ENCODE assay signal across 35 mouse cellular contexts in genomic region chr9:80491591-80491990, GRCm38 (mm10). TPM values are rescaled to one million over a fixed set of nuclear protein-coding genes. Genes with fewer than 3 reads are reported as not detected.
DNase-seq lines count a peak whose midpoint lies in the region; ATAC-seq and TF ChIP-seq lines count a peak whose summit lies in the region.
"Had no signal": no experiment of that assay in that cellular context is flagged by ENCODE, and none has a peak within 500 bp of the region (broad histone marks: within the 10 kb centered on the region; RNA-seq: fewer than 3 reads in every experiment).

No protein-coding gene starts in this region.

- H3K27me3 ChIP-seq in forebrain, embryonic 14.5 days (replicated peaks; ENCODE audit: control insufficient read depth, insufficient read depth, low read length), result no peaks in the 10 kb centered on the region
- H3K27me3 ChIP-seq in forebrain, embryonic 10.5 days (ENCODE audit: poor library complexity, severe bottlenecking), result no peaks in the 10 kb centered on the region
- H3K27me3 ChIP-seq in neural tube, embryonic 11.5 days (ENCODE audit: control insufficient read depth, insufficient read depth, low read length), result no peaks in the 10 kb centered on the region
- no peaks in the 10 kb centered on the region for H3K27me3 ChIP-seq in neural tube, embryonic 15.5 days (replicated peaks)
- H3K27me3 ChIP-seq in midbrain, embryonic 15.5 days (replicated peaks), result no peaks in the 10 kb centered on the region
- H3K27me3 ChIP-seq in cerebellum, adult 2 months (ENCODE audit: control insufficient read depth, insufficient read depth, low read length), result no peaks in the 10 kb centered on the region
- H3K27me3 ChIP-seq: forebrain, embryonic 15.5 days; heart, embryonic 12.5 days; hindbrain, embryonic 15.5 days; intestine, embryonic 15.5 days; liver, embryonic 13.5 days; megakaryocyte, embryonic 14.5 days; neural tube, embryonic 12.5 days; Patski; stomach, embryonic 15.5 days had no signal

- H3K4me3 ChIP-seq in forebrain, embryonic 14.5 days (ENCODE audit: low read depth, low read length), result no peak overlapping the region
- H3K4me3 ChIP-seq in forebrain, embryonic 10.5 days, result no peak overlapping the region
- H3K4me3 ChIP-seq in neural tube, embryonic 11.5 days (ENCODE audit: low read depth, low read length), result no peak overlapping the region
- no peak overlapping the region for H3K4me3 ChIP-seq in neural tube, embryonic 15.5 days (replicated peaks)
- no peak overlapping the region for H3K4me3 ChIP-seq in midbrain, embryonic 15.5 days
- no peak overlapping the region for H3K4me3 ChIP-seq in cerebellum, adult 2 months (replicated peaks; ENCODE audit: insufficient read depth, low read depth, low read length)
- H3K4me3 ChIP-seq: forebrain, embryonic 15.5 days; gastrocnemius, adult 2 months; heart, adult 2 months; heart, embryonic 12.5 days; hindbrain, embryonic 15.5 days; intestine, embryonic 15.5 days; liver, embryonic 13.5 days; megakaryocyte, embryonic 14.5 days; neural tube, embryonic 12.5 days; stomach, embryonic 15.5 days had no signal

- peak; percentile 5 for DNase-seq in forebrain, embryonic 14.5 days (ENCODE audit: low spot score)
- no peak for DNase-seq in forebrain, embryonic 10.5 days (ENCODE audit: extremely low spot score, low spot score)
- DNase-seq in neural tube, embryonic 11.5 days (ENCODE audit: low spot score), result peak; percentile 18
- no peak for DNase-seq in cerebellum, postnatal 14 days
- no peak for DNase-seq in gastrocnemius, postnatal 10 days
- no peak for DNase-seq in cerebellum, adult 2 months
- DNase-seq: adrenal gland, postnatal 10 days; cerebellum, adult 11-12 months; cerebellum, postnatal 25 days; gastrocnemius, adult 2 months; heart, adult 2 months; heart, postnatal 4 days; kidney, adult 2 months; kidney, postnatal 36 days; liver, embryonic 13.5 days; lung, adult 18-20 months; lung, postnatal 4 days; right cerebral cortex, postnatal 25 days; thymus, postnatal 25 days had no signal

- no peak overlapping the region for H3K4me2 ChIP-seq in forebrain, embryonic 14.5 days (ENCODE audit: low read length)
- no peak overlapping the region for H3K4me2 ChIP-seq in neural tube, embryonic 11.5 days (ENCODE audit: low read depth)
- H3K4me2 ChIP-seq in neural tube, embryonic 15.5 days, result no peak overlapping the region
- H3K4me2 ChIP-seq in midbrain, embryonic 15.5 days, result no peak overlapping the region
- H3K4me2 ChIP-seq: forebrain, embryonic 15.5 days; heart, embryonic 12.5 days; hindbrain, embryonic 15.5 days; intestine, embryonic 15.5 days; liver, embryonic 13.5 days; neural tube, embryonic 12.5 days; stomach, embryonic 15.5 days had no signal

- H3K27ac ChIP-seq in forebrain, embryonic 14.5 days (ENCODE audit: low read depth, low read length), result no peak overlapping the region
- no peak overlapping the region for H3K27ac ChIP-seq in forebrain, embryonic 10.5 days
- no peak overlapping the region for H3K27ac ChIP-seq in neural tube, embryonic 11.5 days (ENCODE audit: low read depth, low read length)
- no peak overlapping the region for H3K27ac ChIP-seq in neural tube, embryonic 15.5 days (replicated peaks)
- no peak overlapping the region for H3K27ac ChIP-seq in midbrain, embryonic 15.5 days
- no peak overlapping the region for H3K27ac ChIP-seq in cerebellum, adult 2 months (ENCODE audit: insufficient read depth, low read length)
- H3K27ac ChIP-seq: forebrain, embryonic 15.5 days; gastrocnemius, adult 2 months; heart, adult 2 months; hindbrain, embryonic 15.5 days; intestine, embryonic 15.5 days; liver, embryonic 13.5 days; neural tube, embryonic 12.5 days; stomach, embryonic 15.5 days had no signal

- H3K4me1 ChIP-seq in forebrain, embryonic 14.5 days (ENCODE audit: control insufficient read depth, insufficient read depth, low read length), result no peaks in the 10 kb centered on the region
- no peaks in the 10 kb centered on the region for H3K4me1 ChIP-seq in forebrain, embryonic 10.5 days
- H3K4me1 ChIP-seq in neural tube, embryonic 11.5 days (ENCODE audit: control insufficient read depth, insufficient read depth, low read length), result no peaks in the 10 kb centered on the region
- H3K4me1 ChIP-seq in neural tube, embryonic 15.5 days, result no peaks in the 10 kb centered on the region
- no peaks in the 10 kb centered on the region for H3K4me1 ChIP-seq in midbrain, embryonic 15.5 days
- no peaks in the 10 kb centered on the region for H3K4me1 ChIP-seq in cerebellum, adult 2 months (ENCODE audit: control insufficient read depth, insufficient read depth, low read length)
- H3K4me1 ChIP-seq: forebrain, embryonic 15.5 days; heart, embryonic 12.5 days; hindbrain, embryonic 15.5 days; intestine, embryonic 15.5 days; liver, embryonic 13.5 days; megakaryocyte, embryonic 14.5 days; neural tube, embryonic 12.5 days; stomach, embryonic 15.5 days had no signal

- TF ChIP-seq CTCF in cerebellum, adult 2 months (IDR thresholded peaks at IDR 0.05; ENCODE audit: borderline replicate concordance, insufficient read depth, low read depth, low read length), result no peak

- no peak overlapping the region for H3K9ac ChIP-seq in forebrain, embryonic 14.5 days (ENCODE audit: low read length)
- no peak overlapping the region for H3K9ac ChIP-seq in neural tube, embryonic 11.5 days (ENCODE audit: low read length)
- no peak overlapping the region for H3K9ac ChIP-seq in neural tube, embryonic 15.5 days (replicated peaks)
- H3K9ac ChIP-seq in midbrain, embryonic 15.5 days, result no peak overlapping the region
- H3K9ac ChIP-seq: forebrain, embryonic 15.5 days; heart, embryonic 12.5 days; hindbrain, embryonic 15.5 days; intestine, embryonic 15.5 days; liver, embryonic 13.5 days; neural tube, embryonic 12.5 days; stomach, embryonic 15.5 days had no signal

- H3K36me3 ChIP-seq in forebrain, embryonic 14.5 days (ENCODE audit: control insufficient read depth, insufficient read depth, low read length), result no peaks in the 10 kb centered on the region
- H3K36me3 ChIP-seq in forebrain, embryonic 10.5 days (replicated peaks), result no peaks in the 10 kb centered on the region
- H3K36me3 ChIP-seq in neural tube, embryonic 11.5 days (ENCODE audit: control insufficient read depth, insufficient read depth, low read length), result no peaks in the 10 kb centered on the region
- no peaks in the 10 kb centered on the region for H3K36me3 ChIP-seq in neural tube, embryonic 15.5 days
- H3K36me3 ChIP-seq in midbrain, embryonic 15.5 days (replicated peaks), result no peaks in the 10 kb centered on the region
- H3K36me3 ChIP-seq: forebrain, embryonic 15.5 days; heart, embryonic 12.5 days; hindbrain, embryonic 15.5 days; intestine, embryonic 15.5 days; liver, embryonic 13.5 days; neural tube, embryonic 12.5 days; stomach, embryonic 15.5 days had no signal

- TF ChIP-seq POLR2A in cerebellum, adult 2 months (IDR thresholded peaks at IDR 0.05; ENCODE audit: borderline replicate concordance, insufficient read depth, low read length), result no peak

- no peak for ATAC-seq in forebrain, embryonic 14.5 days
- no peak for ATAC-seq in neural tube, embryonic 11.5 days (ENCODE audit: insufficient read depth, low FRiP score, low TSS enrichment)
- no peak for ATAC-seq in neural tube, embryonic 15.5 days (ENCODE audit: low FRiP score)
- peak; percentile 80; the same call in 1 of the 2 replicates for ATAC-seq in midbrain, embryonic 15.5 days (replicated peaks)
- ATAC-seq: forebrain, embryonic 15.5 days; intestine, embryonic 15.5 days; lung, postnatal 0 days; Patski had no signal

- 81% methylated on average over 4 of the region's 4 CpGs for WGBS in forebrain, embryonic 14.5 days
- 80% methylated on average over 4 of the region's 4 CpGs for WGBS in forebrain, embryonic 10.5 days
- WGBS in neural tube, embryonic 11.5 days, result 73% methylated on average over 4 of the region's 4 CpGs
- WGBS in neural tube, embryonic 15.5 days, result 63% methylated on average over 4 of the region's 4 CpGs
- 59% methylated on average over 4 of the region's 4 CpGs for WGBS in midbrain, embryonic 15.5 days
- 62% methylated on average over 4 of the region's 4 CpGs for WGBS in cerebellum, adult 2 months

- no peaks in the 10 kb centered on the region for H3K9me3 ChIP-seq in forebrain, embryonic 14.5 days (replicated peaks; ENCODE audit: control insufficient read depth, low read length)
- H3K9me3 ChIP-seq in forebrain, embryonic 10.5 days, result no peaks in the 10 kb centered on the region
- H3K9me3 ChIP-seq in neural tube, embryonic 11.5 days (ENCODE audit: control insufficient read depth, low read length), result no peaks in the 10 kb centered on the region
- no peaks in the 10 kb centered on the region for H3K9me3 ChIP-seq in neural tube, embryonic 15.5 days (replicated peaks)
- H3K9me3 ChIP-seq in midbrain, embryonic 15.5 days, result no peaks in the 10 kb centered on the region
- H3K9me3 ChIP-seq: forebrain, embryonic 15.5 days; heart, embryonic 12.5 days; hindbrain, embryonic 15.5 days; intestine, embryonic 15.5 days; liver, embryonic 13.5 days; neural tube, embryonic 12.5 days; stomach, embryonic 15.5 days had no signal

RNA-seq across cellular contexts. Expression of gene Impg1, which starts 26.3 kb away (rescaled TPM):
- polyA plus RNA-seq in forebrain, embryonic 14.5 days (2014; fragmentation: Nextera tagmentation; extraction: Ambion mirVana), result not detected in 2 replicates
- polyA plus RNA-seq in forebrain, embryonic 10.5 days (2016; fragmentation: Nextera tagmentation; extraction: Ambion mirVana), result not detected in 2 replicates
- polyA plus RNA-seq in neural tube, embryonic 11.5 days (2014; fragmentation: Nextera tagmentation; extraction: Ambion mirVana), result not detected in 2 replicates
- polyA plus RNA-seq in neural tube, embryonic 15.5 days (2015; fragmentation: Nextera tagmentation; extraction: Ambion mirVana), result 0.05 TPM in 1 of 2 replicates, not detected in the other
- polyA plus RNA-seq in midbrain, embryonic 15.5 days (2015; fragmentation: Nextera tagmentation; extraction: Ambion mirVana), result not detected in 2 replicates
- total RNA-seq in gastrocnemius, postnatal 10 days (2021), result under 1 TPM; 0.16 to 0.20 TPM
- polyA plus RNA-seq in cerebellum, adult 2 months (2012; rRNA removed), result 0.25 and 0.33 TPM in 2 replicates
- total RNA-seq: adrenal gland, postnatal 10 days; gastrocnemius, adult 2 months; heart, adult 2 months; heart, postnatal 4 days; layer of hippocampus, adult 8-10 months; layer of hippocampus, postnatal 25 days; MEL had no signal
- polyA plus RNA-seq: forebrain, embryonic 15.5 days; heart, adult 2 months; heart, postnatal 0 days; hindbrain, embryonic 15.5 days; intestine, embryonic 15.5 days; kidney, adult 2 months; kidney, embryonic 16.5 days; liver, embryonic 13.5 days; neural tube, embryonic 12.5 days; Patski had no signal

Comparison
In these comparisons a context has a peak if more than half of its experiments do, and no peak if none do; other contexts are left out.
1. DNase-seq: peak in forebrain, embryonic 14.5 days (single experiment) and neural tube, embryonic 11.5 days (single experiment); none in forebrain, embryonic 10.5 days (single experiment), cerebellum, postnatal 14 days (0 of 2), gastrocnemius, postnatal 10 days (single experiment) and cerebellum, adult 2 months (0 of 2).